Mouse (Mus musculus): ENCODE data around the gene Dvl1.

Dvl1 gene

GRCm38 (mm10) chr4:155908751-155909150 is 61.5 kb downstream of the Dvl1 start:
- DNase-seq (ENCODE audit: low read depth): no peak

Data from c-Kit-positive CD71-negative TER-119-negative erythroid progenitor cells, embryonic 14.5 days (primary cell).